Comparison of ENCODE assay signal across 23 mouse cellular contexts in genomic region chr14:108022551-108022950, GRCm38 (mm10).
DNase-seq lines count a peak whose midpoint lies in the region; ATAC-seq and TF ChIP-seq lines count a peak whose summit lies in the region.
"Had no signal": no experiment of that assay in that cellular context is flagged by ENCODE, and none has a peak within 500 bp of the region (broad histone marks: within the 10 kb centered on the region; RNA-seq: fewer than 3 reads in every experiment).

No protein-coding gene starts in this region.

- H3K4me1 ChIP-seq in kidney, postnatal 0 days (replicated peaks; ENCODE audit: insufficient read depth, low read length): no peaks in the 10 kb centered on the region
- no peaks in the 10 kb centered on the region for H3K4me1 ChIP-seq in midbrain, embryonic 11.5 days (ENCODE audit: control insufficient read depth, insufficient read depth, low read length)
- H3K4me1 ChIP-seq in midbrain, postnatal 0 days (ENCODE audit: insufficient read depth, low read length): no peaks in the 10 kb centered on the region
- no peaks in the 10 kb centered on the region for H3K4me1 ChIP-seq in lung, postnatal 0 days (ENCODE audit: insufficient read depth, low read depth, low read length)
- H3K4me1 ChIP-seq in forebrain, postnatal 0 days (ENCODE audit: insufficient read depth): no peaks in the 10 kb centered on the region

- peak; percentile 18 for DNase-seq in kidney, postnatal 0 days (ENCODE audit: low spot score)
- no peak for DNase-seq in kidney, postnatal 36 days
- DNase-seq in midbrain, embryonic 11.5 days (ENCODE audit: low spot score, missing footprints): peak; percentile 67
- no peak for DNase-seq in midbrain, postnatal 0 days (ENCODE audit: low spot score)
- DNase-seq in Muller cell, postnatal 12 days (ENCODE audit: inconsistent ontology term): peak; percentile 59
- DNase-seq in brain, embryonic 14.5 days (ENCODE audit: low read depth): peak; percentile 4
- DNase-seq in lung, postnatal 0 days (ENCODE audit: low spot score): no peak
- no peak for DNase-seq in forebrain, postnatal 0 days
- DNase-seq: adrenal gland, adult 2 months; adrenal gland, adult 8-10 months; adrenal gland, postnatal 10 days; adrenal gland, postnatal 14 days; adrenal gland, postnatal 25 days; adrenal gland, postnatal 36 days; B cell, adult 2 months; cerebellum, adult 11 months; cerebellum, adult 11-12 months; cerebellum, adult 18-20 months had no signal

- no peak for TF ChIP-seq CTCF in kidney, postnatal 0 days (IDR thresholded peaks at IDR 0.05; ENCODE audit: low read depth)
- no peak for TF ChIP-seq CTCF in midbrain, postnatal 0 days (IDR thresholded peaks at IDR 0.05)
- no peak for TF ChIP-seq CTCF in brain, embryonic 14.5 days (IDR thresholded peaks at IDR 0.05; ENCODE audit: borderline replicate concordance, extremely low read depth, insufficient read depth, insufficient read length)
- no peak for TF ChIP-seq CTCF in lung, postnatal 0 days (IDR thresholded peaks at IDR 0.05)
- TF ChIP-seq CTCF in forebrain, postnatal 0 days (IDR thresholded peaks at IDR 0.05; ENCODE audit: low read depth): no peak

- H3K36me3 ChIP-seq in kidney, postnatal 0 days (ENCODE audit: insufficient read depth, low read length): no peaks in the 10 kb centered on the region
- H3K36me3 ChIP-seq in midbrain, embryonic 11.5 days (ENCODE audit: control insufficient read depth, insufficient read depth, low read length): no peaks in the 10 kb centered on the region
- H3K36me3 ChIP-seq in midbrain, postnatal 0 days (ENCODE audit: insufficient read depth, low read length): no peaks in the 10 kb centered on the region
- no peaks in the 10 kb centered on the region for H3K36me3 ChIP-seq in lung, postnatal 0 days (ENCODE audit: insufficient read depth, low read length)
- H3K36me3 ChIP-seq in forebrain, postnatal 0 days (ENCODE audit: insufficient read depth): no peaks in the 10 kb centered on the region
- H3K36me3 ChIP-seq: G1E had no signal

- H3K27me3 ChIP-seq in kidney, postnatal 0 days (ENCODE audit: insufficient read depth, low read length): no peaks in the 10 kb centered on the region
- no peaks in the 10 kb centered on the region for H3K27me3 ChIP-seq in midbrain, embryonic 11.5 days (ENCODE audit: control insufficient read depth, insufficient read depth, low read length)
- H3K27me3 ChIP-seq in midbrain, postnatal 0 days (ENCODE audit: insufficient read depth, low read length): no peaks in the 10 kb centered on the region
- H3K27me3 ChIP-seq in lung, postnatal 0 days (replicated peaks; ENCODE audit: insufficient read depth, low read length): no peaks in the 10 kb centered on the region
- no peaks in the 10 kb centered on the region for H3K27me3 ChIP-seq in forebrain, postnatal 0 days (ENCODE audit: insufficient read depth, low read length)
- H3K27me3 ChIP-seq: CH12.LX, Patski had no signal

- H3K9ac ChIP-seq in kidney, postnatal 0 days (ENCODE audit: low read depth, low read length): no peak overlapping the region
- H3K9ac ChIP-seq in midbrain, embryonic 11.5 days (ENCODE audit: low read length): no peak overlapping the region
- H3K9ac ChIP-seq in midbrain, postnatal 0 days (replicated peaks; ENCODE audit: low read length, poor library complexity, severe bottlenecking): no peak overlapping the region
- no peak overlapping the region for H3K9ac ChIP-seq in lung, postnatal 0 days (replicated peaks; ENCODE audit: low read depth)
- no peak overlapping the region for H3K9ac ChIP-seq in forebrain, postnatal 0 days

- H3K4me3 ChIP-seq in kidney, postnatal 0 days (replicated peaks; ENCODE audit: low read depth, low read length): no peak overlapping the region
- H3K4me3 ChIP-seq in midbrain, embryonic 11.5 days (ENCODE audit: low read depth, low read length): no peak overlapping the region
- H3K4me3 ChIP-seq in midbrain, postnatal 0 days (ENCODE audit: low read depth, low read length): no peak overlapping the region
- no peak overlapping the region for H3K4me3 ChIP-seq in lung, postnatal 0 days (ENCODE audit: low read depth, low read length)
- no peak overlapping the region for H3K4me3 ChIP-seq in forebrain, postnatal 0 days (ENCODE audit: low read depth, low read length)

- H3K4me2 ChIP-seq in kidney, postnatal 0 days (ENCODE audit: low read length): no peak overlapping the region
- no peak overlapping the region for H3K4me2 ChIP-seq in midbrain, embryonic 11.5 days
- H3K4me2 ChIP-seq in midbrain, postnatal 0 days (ENCODE audit: low read depth, low read length, poor library complexity, severe bottlenecking): no peak overlapping the region
- no peak overlapping the region for H3K4me2 ChIP-seq in lung, postnatal 0 days (replicated peaks; ENCODE audit: low read depth, low read length)
- H3K4me2 ChIP-seq in forebrain, postnatal 0 days (ENCODE audit: low read depth): no peak overlapping the region

- ATAC-seq in kidney, postnatal 0 days (replicated peaks; ENCODE audit: low FRiP score, low read depth): no peak
- ATAC-seq in midbrain, embryonic 11.5 days (ENCODE audit: low FRiP score): no peak
- no peak for ATAC-seq in midbrain, postnatal 0 days (ENCODE audit: low FRiP score)
- ATAC-seq in lung, postnatal 0 days: no peak
- ATAC-seq in forebrain, postnatal 0 days: no peak
- ATAC-seq: activated CD4-positive, CD25-positive, alpha-beta regulatory T cell, adult 4 months; CD4-positive, CD25-positive, alpha-beta regulatory T cell, adult 4 months; Patski had no signal

- no peak for TF ChIP-seq POLR2A in brain, embryonic 14.5 days (IDR thresholded peaks at IDR 0.05; ENCODE audit: borderline replicate concordance, extremely low read depth, insufficient read depth, insufficient read length, poor library complexity, severe bottlenecking)

- 58% methylated on average over 3 of the region's 3 CpGs for WGBS in kidney, postnatal 0 days
- WGBS in midbrain, embryonic 11.5 days: 79% methylated on average over 3 of the region's 3 CpGs
- WGBS in midbrain, postnatal 0 days: 79% methylated on average over 3 of the region's 3 CpGs
- 44% methylated on average over 3 of the region's 3 CpGs for WGBS in lung, postnatal 0 days
- 54% methylated on average over 3 of the region's 3 CpGs for WGBS in forebrain, postnatal 0 days

- no peaks in the 10 kb centered on the region for H3K9me3 ChIP-seq in kidney, postnatal 0 days (replicated peaks; ENCODE audit: low read length)
- no peaks in the 10 kb centered on the region for H3K9me3 ChIP-seq in midbrain, embryonic 11.5 days (ENCODE audit: control insufficient read depth, low read length)
- H3K9me3 ChIP-seq in midbrain, postnatal 0 days (ENCODE audit: low read length): no peaks in the 10 kb centered on the region
- no peaks in the 10 kb centered on the region for H3K9me3 ChIP-seq in lung, postnatal 0 days (ENCODE audit: low read length)
- no peaks in the 10 kb centered on the region for H3K9me3 ChIP-seq in forebrain, postnatal 0 days (ENCODE audit: low read length)

- no peak for TF ChIP-seq EP300 in lung, postnatal 0 days (IDR thresholded peaks at IDR 0.05)

- H3K27ac ChIP-seq in kidney, postnatal 0 days: no peak overlapping the region
- no peak overlapping the region for H3K27ac ChIP-seq in midbrain, embryonic 11.5 days (ENCODE audit: low read depth, low read length)
- H3K27ac ChIP-seq in midbrain, postnatal 0 days (ENCODE audit: low read depth, low read length): no peak overlapping the region
- H3K27ac ChIP-seq in lung, postnatal 0 days (ENCODE audit: low read length): no peak overlapping the region
- no peak overlapping the region for H3K27ac ChIP-seq in forebrain, postnatal 0 days (ENCODE audit: low read depth, low read length)

Comparison
In these comparisons a context has a peak if more than half of its experiments do, and no peak if none do; other contexts are left out.
1. DNase-seq: peak in kidney, postnatal 0 days (single experiment), midbrain, embryonic 11.5 days (single experiment), Muller cell, postnatal 12 days (single experiment) and brain, embryonic 14.5 days (single experiment); none in kidney, postnatal 36 days (0 of 2), midbrain, postnatal 0 days (single experiment), lung, postnatal 0 days (single experiment) and forebrain, postnatal 0 days (single experiment).